Mouse (Mus musculus): ENCODE measurements around the gene Dtnbp1.
A peak's percentile ranks its signal among the peaks of the same experiment; 100 is the strongest.

Gene Dtnbp1

GRCm38 (mm10) chr13:44948320-44949250 is 53.4 kb downstream of the Dtnbp1 start:
- no peak for DNase-seq (ENCODE audit: low read depth, low spot score)

- DNase-seq (ENCODE audit: low read depth, low spot score) = no peak
Observed at GRCm38 (mm10) chr13:44946880-44947635, 54.9 kb downstream of the Dtnbp1 start.

- no peak for DNase-seq (ENCODE audit: low read depth, low spot score)
Observed at GRCm38 (mm10) chr13:44943618-44944017, 58.3 kb downstream of the Dtnbp1 start.

GRCm38 (mm10) chr13:44939326-44940035 is 62.5 kb downstream of the Dtnbp1 start:
- DNase-seq (ENCODE audit: low read depth, low spot score) = peak; percentile 87

- no peak for DNase-seq (ENCODE audit: low read depth, low spot score)
Observed at GRCm38 (mm10) chr13:44937681-44938080, 64.3 kb downstream of the Dtnbp1 start.

GRCm38 (mm10) chr13:44933575-44933974 is 68.4 kb downstream of the Dtnbp1 start:
- no peak for DNase-seq (ENCODE audit: low read depth, low spot score)

- DNase-seq (ENCODE audit: low read depth, low spot score) = peak; percentile 15
Observed at GRCm38 (mm10) chr13:44932307-44933264, 69.4 kb downstream of the Dtnbp1 start.

GRCm38 (mm10) chr13:44926311-44926710 is 75.6 kb downstream of the Dtnbp1 start:
- DNase-seq (ENCODE audit: low read depth, low spot score) = no peak

GRCm38 (mm10) chr13:44925173-44925572 is 76.8 kb downstream of the Dtnbp1 start:
- DNase-seq (ENCODE audit: low read depth, low spot score) = no peak

GRCm38 (mm10) chr13:44924042-44924441 is 77.9 kb downstream of the Dtnbp1 start:
- DNase-seq (ENCODE audit: low read depth, low spot score) = no peak

GRCm38 (mm10) chr13:44921721-44922120 is 80.2 kb downstream of the Dtnbp1 start:
- no peak for DNase-seq (ENCODE audit: low read depth, low spot score)

- no peak for DNase-seq (ENCODE audit: low read depth, low spot score)
Observed at GRCm38 (mm10) chr13:44921095-44921494, 80.9 kb downstream of the Dtnbp1 start.

GRCm38 (mm10) chr13:44918269-44918668 is 83.7 kb downstream of the Dtnbp1 start:
- DNase-seq (ENCODE audit: low read depth, low spot score) = no peak

GRCm38 (mm10) chr13:44917202-44917601 is 84.7 kb downstream of the Dtnbp1 start:
- no peak for DNase-seq (ENCODE audit: low read depth, low spot score)

- peak; percentile 65 for DNase-seq (ENCODE audit: low read depth, low spot score)
Observed at GRCm38 (mm10) chr13:44915945-44916344, 86.0 kb downstream of the Dtnbp1 start.

GRCm38 (mm10) chr13:44915382-44915781 is 86.6 kb downstream of the Dtnbp1 start:
- no peak for DNase-seq (ENCODE audit: low read depth, low spot score)

GRCm38 (mm10) chr13:44913560-44913959 is 88.4 kb downstream of the Dtnbp1 start:
- peak; percentile 32 for DNase-seq (ENCODE audit: low read depth, low spot score)

GRCm38 (mm10) chr13:44912851-44913250 is 89.1 kb downstream of the Dtnbp1 start:
- DNase-seq (ENCODE audit: low read depth, low spot score) = peak; percentile 84

- peak; percentile 14 for DNase-seq (ENCODE audit: low read depth, low spot score)
Observed at GRCm38 (mm10) chr13:44908790-44909189, 93.2 kb downstream of the Dtnbp1 start.

- DNase-seq (ENCODE audit: low read depth, low spot score) = peak; percentile 86
Observed at GRCm38 (mm10) chr13:44907702-44908101, 94.2 kb downstream of the Dtnbp1 start.

- DNase-seq (ENCODE audit: low read depth, low spot score) = no peak
Observed at GRCm38 (mm10) chr13:44906141-44906540, 95.8 kb downstream of the Dtnbp1 start.

All from 3T3-L1 (cell line).